Mouse (Mus musculus) hindbrain, embryonic 13.5 days (tissue): Measurements from ENCODE around the gene Acbd6. TPM values are rescaled to one million over a fixed set of nuclear protein-coding genes. Genes with fewer than 3 reads are reported as not detected.

Experiments
- ATAC-seq: fragments of 200-750 bp; cut with Nextera tagmentation; 2 replicates; pipeline ENCODE4 v1.8.0; 2017; ENCODE audit warnings: moderate TSS enrichment; ENCODE audit not compliant: low FRiP score
- H3K27ac ChIP-seq: fragments of 300-500 bp; sonication (generic); 2 replicates; pipeline ENCODE4 v1.5.1; 2015; ENCODE audit warnings: inconsistent platforms, mild to moderate bottlenecking, moderate library complexity
- H3K27me3 ChIP-seq: fragments of 300-500 bp; sonication (generic); 2 replicates; pipeline ENCODE4 v1.6.1; 2015; ENCODE audit warnings: mild to moderate bottlenecking, inconsistent platforms
- H3K36me3 ChIP-seq: fragments of 300-500 bp; sonication (generic); 2 replicates; pipeline ENCODE4 v1.6.1; 2015; ENCODE audit warnings: mild to moderate bottlenecking, inconsistent platforms
- H3K4me1 ChIP-seq: fragments of 300-500 bp; sonication (generic); replicated peaks from 2 replicates; pipeline ENCODE4 v1.6.1; 2015; ENCODE audit warnings: inconsistent platforms
- H3K4me2 ChIP-seq: fragments of 300-500 bp; sonication (generic); 2 replicates; pipeline ENCODE4 v1.6.1; 2015; ENCODE audit warnings: inconsistent platforms, mild to moderate bottlenecking, moderate library complexity
- H3K4me3 ChIP-seq: fragments of 300-500 bp; sonication (generic); 2 replicates; pipeline ENCODE4 v1.5.1; 2015; ENCODE audit warnings: mild to moderate bottlenecking, inconsistent platforms
- H3K9ac ChIP-seq: fragments of 300-500 bp; sonication (generic); 2 replicates; pipeline ENCODE4 v1.6.1; 2015; ENCODE audit warnings: mild to moderate bottlenecking, inconsistent platforms
- H3K9me3 ChIP-seq: fragments of 300-500 bp; sonication (generic); 2 replicates; pipeline ENCODE4 v1.6.1; 2016; ENCODE audit warnings: inconsistent platforms
- WGBS: fragments of 180-500 bp; shearing (Covaris S2); methylation state at CpG from one replicate; pipeline ENCODE4 v1.1.7; 2015; 5-methylcytosine and 5-hydroxymethylcytosine counted together
- polyA plus RNA-seq: library from polyadenylated mRNA; unstranded; fragments of >200 nt; fragmentation: Nextera tagmentation; extraction: Ambion mirVana; gene quantifications from 2 replicates; pipeline ENCODE4 v1.2.1, GENCODE M21; 2015

Acbd6 gene
- polyA plus RNA-seq, 1 experiment from 2014 or later, result 81.2 TPM

- ATAC-seq, result no peak
- no peak overlapping the region for H3K27ac ChIP-seq
- H3K4me3 ChIP-seq, result no peak overlapping the region
- no peak overlapping the region for H3K4me2 ChIP-seq
- no peaks in the 10 kb centered on the region for H3K9me3 ChIP-seq
- no peaks in the 10 kb centered on the region for H3K4me1 ChIP-seq
- H3K9ac ChIP-seq, result no peak overlapping the region
- no peaks in the 10 kb centered on the region for H3K36me3 ChIP-seq
- WGBS, result 55% methylated on average over 2 of the region's 2 CpGs
- H3K27me3 ChIP-seq, result no peaks in the 10 kb centered on the region
Observed at GRCm38 (mm10) chr1:155614426-155614825, 56.5 kb downstream of the Acbd6 start.

GRCm38 (mm10) chr1:155621075-155621474, 63.2 kb downstream of the Acbd6 start:
- Histone ChIP-seq H3K9ac (no peak overlapping the region), H3K4me3 (no peak overlapping the region), H3K9me3 (no peaks in the 10 kb centered on the region), H3K27me3 (no peaks in the 10 kb centered on the region), H3K36me3 (peaks cover 3% of the 10 kb centered on the region; the same call in 1 of the 2 replicates), H3K4me2 (no peak overlapping the region), H3K27ac (no peak overlapping the region), H3K4me1 (no peaks in the 10 kb centered on the region)
- no peak for ATAC-seq
- WGBS, result 85% methylated on average over 6 of the region's 6 CpGs

GRCm38 (mm10) chr1:155623192-155623591, 65.3 kb downstream of the Acbd6 start:
- no peak overlapping the region for H3K4me2 ChIP-seq
- H3K27ac ChIP-seq, result no peak overlapping the region
- WGBS, result 90% methylated on average over 8 of the region's 8 CpGs
- H3K4me1 ChIP-seq, result no peaks in the 10 kb centered on the region
- no peak overlapping the region for H3K9ac ChIP-seq
- no peaks in the 10 kb centered on the region for H3K9me3 ChIP-seq
- no peak overlapping the region for H3K4me3 ChIP-seq
- H3K36me3 ChIP-seq, result peaks cover 3% of the 10 kb centered on the region; the same call in 1 of the 2 replicates
- no peaks in the 10 kb centered on the region for H3K27me3 ChIP-seq
- ATAC-seq, result no peak

- Histone ChIP-seq H3K27me3 (no peaks in the 10 kb centered on the region), H3K4me1 (no peaks in the 10 kb centered on the region), H3K4me3 (no peak overlapping the region), H3K9ac (no peak overlapping the region), H3K27ac (no peak overlapping the region), H3K36me3 (peaks cover 3% of the 10 kb centered on the region; the same call in 1 of the 2 replicates), H3K9me3 (no peaks in the 10 kb centered on the region), H3K4me2 (no peak overlapping the region)
- WGBS, result 89% methylated on average over 2 of the region's 2 CpGs
- ATAC-seq, result no peak
Observed at GRCm38 (mm10) chr1:155627746-155628145, 69.8 kb downstream of the Acbd6 start.

GRCm38 (mm10) chr1:155636648-155637047, 78.7 kb downstream of the Acbd6 start:
- H3K4me2 ChIP-seq, result no peak overlapping the region
- no peak overlapping the region for H3K9ac ChIP-seq
- H3K4me3 ChIP-seq, result no peak overlapping the region
- WGBS, result 76% methylated on average over 7 of the region's 7 CpGs
- no peaks in the 10 kb centered on the region for H3K9me3 ChIP-seq
- no peaks in the 10 kb centered on the region for H3K36me3 ChIP-seq
- no peaks in the 10 kb centered on the region for H3K27me3 ChIP-seq
- H3K27ac ChIP-seq, result no peak overlapping the region
- no peak for ATAC-seq
- H3K4me1 ChIP-seq, result no peaks in the 10 kb centered on the region

- Histone ChIP-seq H3K27me3 (no peaks in the 10 kb centered on the region), H3K4me3 (no peak overlapping the region), H3K9ac (no peak overlapping the region), H3K36me3 (no peaks in the 10 kb centered on the region), H3K27ac (no peak overlapping the region), H3K4me1 (peaks cover 8% of the 10 kb centered on the region; the same call in 1 of the 2 replicates), H3K9me3 (no peaks in the 10 kb centered on the region), H3K4me2 (no peak overlapping the region)
- ATAC-seq, result no peak
- 89% methylated on average over 5 of the region's 5 CpGs for WGBS
Observed at GRCm38 (mm10) chr1:155645816-155646215, 87.9 kb downstream of the Acbd6 start.

- H3K9ac ChIP-seq, result no peak overlapping the region
- no peaks in the 10 kb centered on the region for H3K27me3 ChIP-seq
- H3K9me3 ChIP-seq, result no peaks in the 10 kb centered on the region
- H3K27ac ChIP-seq, result no peak overlapping the region
- H3K4me2 ChIP-seq, result no peak overlapping the region
- no peaks in the 10 kb centered on the region for H3K36me3 ChIP-seq
- 77% methylated on average over 10 of the region's 10 CpGs for WGBS
- H3K4me3 ChIP-seq, result no peak overlapping the region
- ATAC-seq, result no peak
- peaks cover 8% of the 10 kb centered on the region; the same call in 1 of the 2 replicates for H3K4me1 ChIP-seq
Observed at GRCm38 (mm10) chr1:155646345-155647307, 88.7 kb downstream of the Acbd6 start.

GRCm38 (mm10) chr1:155650121-155650846, 92.4 kb downstream of the Acbd6 start:
- Histone ChIP-seq H3K9ac (no peak overlapping the region), H3K4me1 (peaks cover 15% of the 10 kb centered on the region), H3K4me3 (no peak overlapping the region), H3K27ac (no peak overlapping the region), H3K9me3 (no peaks in the 10 kb centered on the region), H3K36me3 (no peaks in the 10 kb centered on the region), H3K4me2 (no peak overlapping the region), H3K27me3 (no peaks in the 10 kb centered on the region)
- ATAC-seq, result no peak
- 78% methylated on average over 9 of the region's 9 CpGs for WGBS

- H3K4me2 ChIP-seq, result no peak overlapping the region
- H3K27me3 ChIP-seq, result no peaks in the 10 kb centered on the region
- H3K4me3 ChIP-seq, result no peak overlapping the region
- H3K9me3 ChIP-seq, result no peaks in the 10 kb centered on the region
- WGBS, result 24% methylated on average over 3 of the region's 3 CpGs
- H3K36me3 ChIP-seq, result no peaks in the 10 kb centered on the region
- H3K9ac ChIP-seq, result no peak overlapping the region
- H3K27ac ChIP-seq, result no peak overlapping the region; the same call in 1 of the 2 replicates
- ATAC-seq, result no peak
- H3K4me1 ChIP-seq, result peaks cover 10% of the 10 kb centered on the region
Observed at GRCm38 (mm10) chr1:155654961-155655360, 97.0 kb downstream of the Acbd6 start.

GRCm38 (mm10) chr1:155656321-155656720, 98.4 kb downstream of the Acbd6 start:
- Histone ChIP-seq H3K27me3 (no peaks in the 10 kb centered on the region), H3K9ac (no peak overlapping the region), H3K36me3 (no peaks in the 10 kb centered on the region), H3K27ac (no peak overlapping the region), H3K4me1 (peaks cover 10% of the 10 kb centered on the region), H3K4me2 (no peak overlapping the region), H3K4me3 (no peak overlapping the region), H3K9me3 (no peaks in the 10 kb centered on the region)
- no peak for ATAC-seq
- 71% methylated on average over 5 of the region's 5 CpGs for WGBS

- WGBS, result 84% methylated on average over 5 of the region's 5 CpGs
- 0 out of 2 replicates have a peak, but pooled peaks cover 3% of the 10 kb centered on the region for H3K4me1 ChIP-seq
- H3K9me3 ChIP-seq, result 0 out of 2 replicates have a peak, but pooled peaks cover 4% of the 10 kb centered on the region
- H3K27ac ChIP-seq, result no peak overlapping the region
- peaks cover 2% of the 10 kb centered on the region; the same call in 1 of the 2 replicates for H3K36me3 ChIP-seq
- no peak overlapping the region for H3K9ac ChIP-seq
- no peak overlapping the region for H3K4me3 ChIP-seq
- ATAC-seq, result no peak
- no peaks in the 10 kb centered on the region for H3K27me3 ChIP-seq
- no peak overlapping the region for H3K4me2 ChIP-seq
Observed at GRCm38 (mm10) chr1:155663994-155664393, 106.1 kb downstream of the Acbd6 start.

GRCm38 (mm10) chr1:155675570-155675969, 117.7 kb downstream of the Acbd6 start:
- Histone ChIP-seq H3K4me3 (no peak overlapping the region), H3K27me3 (no peaks in the 10 kb centered on the region)

More at GRCm38 (mm10) chr1:155675570-155675969, 117.7 kb downstream of the Acbd6 start:
- ATAC-seq, result no peak
- 93% methylated on average over 6 of the region's 6 CpGs for WGBS
- no peak overlapping the region for H3K9ac ChIP-seq
- no peaks in the 10 kb centered on the region for H3K36me3 ChIP-seq
- H3K27ac ChIP-seq, result no peak overlapping the region
- H3K4me1 ChIP-seq, result peaks cover 4% of the 10 kb centered on the region; the same call in 1 of the 2 replicates
- no peak overlapping the region for H3K4me2 ChIP-seq
- H3K9me3 ChIP-seq, result no peaks in the 10 kb centered on the region
